Mouse (Mus musculus): ENCODE data around the gene Ing1. TPM values are rescaled to one million over a fixed set of nuclear protein-coding genes. Genes with fewer than 3 reads are reported as not detected.
A peak's percentile ranks its signal among the peaks of the same experiment; 100 is the strongest.
"Not testable (repeated sequence)": the region's sequence is repeated elsewhere in the genome, so short reads cannot be mapped to it uniquely, and the experiment has no call there.

Gene Ing1
- polyA plus RNA-seq, 1 experiment from 2014 or later = 31.2 TPM

GRCm38 (mm10) chr8:11555720-11556591, 585 bp downstream of the Ing1 start:
- Histone ChIP-seq H3K36me3 (peaks cover 8% of the 10 kb centered on the region), H3K27ac (replicated peaks) (peak overlapping the region; percentile 99), H3K4me3 (peak overlapping the region; percentile 96), H3K9me3 (replicated peaks) (no peaks in the 10 kb centered on the region), H3K4me1 (peaks cover 36% of the 10 kb centered on the region), H3K27me3 (ENCODE audit: low read depth, poor library complexity, severe bottlenecking) (no peaks in the 10 kb centered on the region)
- under 1% methylated on average over 103 of the region's 103 CpGs for WGBS
- peak; percentile 99 for DNase-seq (ENCODE audit: low spot score)

- WGBS = 2% methylated on average over 81 of the region's 85 CpGs
- no peaks in the 10 kb centered on the region for H3K9me3 ChIP-seq (replicated peaks)
- peak; percentile 68 for DNase-seq (ENCODE audit: low spot score)
- H3K27me3 ChIP-seq (ENCODE audit: low read depth, poor library complexity, severe bottlenecking) = no peaks in the 10 kb centered on the region
- H3K27ac ChIP-seq (replicated peaks) = peak overlapping the region; percentile 99
- peaks cover 31% of the 10 kb centered on the region for H3K4me1 ChIP-seq
- H3K4me3 ChIP-seq = peak overlapping the region; percentile 96
- peaks cover 17% of the 10 kb centered on the region for H3K36me3 ChIP-seq
These were observed 1.5 kb downstream of the Ing1 start for GRCm38 (mm10) chr8:11556691-11557423.

GRCm38 (mm10) chr8:11557424-11557767, 2.0 kb downstream of the Ing1 start:
- peaks cover 31% of the 10 kb centered on the region for H3K4me1 ChIP-seq
- H3K36me3 ChIP-seq = peaks cover 23% of the 10 kb centered on the region
- peak overlapping the region; percentile 96 for H3K4me3 ChIP-seq
- no peak for DNase-seq (ENCODE audit: low spot score)
- H3K9me3 ChIP-seq (replicated peaks) = no peaks in the 10 kb centered on the region
- under 1% methylated on average over 32 of the region's 32 CpGs for WGBS
- H3K27ac ChIP-seq (replicated peaks) = peak overlapping the region; percentile 99
- H3K27me3 ChIP-seq (ENCODE audit: low read depth, poor library complexity, severe bottlenecking) = no peaks in the 10 kb centered on the region

GRCm38 (mm10) chr8:11557768-11558629, 2.6 kb downstream of the Ing1 start:
- Histone ChIP-seq H3K36me3 (peaks cover 26% of the 10 kb centered on the region), H3K4me1 (peaks cover 31% of the 10 kb centered on the region), H3K9me3 (replicated peaks) (no peaks in the 10 kb centered on the region), H3K27me3 (ENCODE audit: low read depth, poor library complexity, severe bottlenecking) (no peaks in the 10 kb centered on the region), H3K4me3 (peak overlapping the region; percentile 96), H3K27ac (replicated peaks) (peak overlapping the region; percentile 99)
- under 1% methylated on average over 67 of the region's 67 CpGs for WGBS
- DNase-seq (ENCODE audit: low spot score) = peak; percentile 99

- no peak overlapping the region for H3K27ac ChIP-seq (replicated peaks)
- H3K27me3 ChIP-seq (ENCODE audit: low read depth, poor library complexity, severe bottlenecking) = no peaks in the 10 kb centered on the region
- H3K4me3 ChIP-seq = peak overlapping the region; percentile 96
- H3K36me3 ChIP-seq = peaks cover 41% of the 10 kb centered on the region
- H3K9me3 ChIP-seq (replicated peaks) = no peaks in the 10 kb centered on the region; the same call in 1 of the 2 replicates
- no peak for DNase-seq (ENCODE audit: low spot score)
- H3K4me1 ChIP-seq = peaks cover 21% of the 10 kb centered on the region
- WGBS = 80% methylated on average over 3 of the region's 3 CpGs
These were observed 4.1 kb downstream of the Ing1 start for GRCm38 (mm10) chr8:11559511-11559910.

GRCm38 (mm10) chr8:11560220-11560619, 4.8 kb downstream of the Ing1 start:
- Histone ChIP-seq H3K27me3 (ENCODE audit: low read depth, poor library complexity, severe bottlenecking) (no peaks in the 10 kb centered on the region), H3K36me3 (peaks cover 48% of the 10 kb centered on the region), H3K4me1 (peaks cover 14% of the 10 kb centered on the region), H3K9me3 (replicated peaks) (no peaks in the 10 kb centered on the region; the same call in 1 of the 2 replicates), H3K4me3 (no peak overlapping the region), H3K27ac (replicated peaks) (no peak overlapping the region)
- DNase-seq (ENCODE audit: low spot score) = no peak
- 91% methylated on average over 9 of the region's 9 CpGs for WGBS

- no peaks in the 10 kb centered on the region; the same call in 1 of the 2 replicates for H3K9me3 ChIP-seq (replicated peaks)
- no peak overlapping the region for H3K27ac ChIP-seq (replicated peaks)
- H3K27me3 ChIP-seq (ENCODE audit: low read depth, poor library complexity, severe bottlenecking) = no peaks in the 10 kb centered on the region
- WGBS = 93% methylated on average over 5 of the region's 5 CpGs
- peaks cover 6% of the 10 kb centered on the region for H3K4me1 ChIP-seq
- H3K4me3 ChIP-seq = no peak overlapping the region
- DNase-seq (ENCODE audit: low spot score) = no peak
- peaks cover 88% of the 10 kb centered on the region for H3K36me3 ChIP-seq
These were observed 8.9 kb downstream of the Ing1 start for GRCm38 (mm10) chr8:11564236-11564635.

GRCm38 (mm10) chr8:11564721-11565120, 9.3 kb downstream of the Ing1 start:
- Histone ChIP-seq H3K27me3 (ENCODE audit: low read depth, poor library complexity, severe bottlenecking) (no peaks in the 10 kb centered on the region), H3K9me3 (replicated peaks) (no peaks in the 10 kb centered on the region; the same call in 1 of the 2 replicates), H3K36me3 (peaks cover 93% of the 10 kb centered on the region), H3K27ac (replicated peaks) (no peak overlapping the region), H3K4me1 (peaks cover 1% of the 10 kb centered on the region; the same call in 1 of the 2 replicates), H3K4me3 (no peak overlapping the region)
- 89% methylated on average over 7 of the region's 7 CpGs for WGBS
- DNase-seq (ENCODE audit: low spot score) = no peak

- H3K27me3 ChIP-seq (ENCODE audit: low read depth, poor library complexity, severe bottlenecking); H3K4me3 ChIP-seq; DNase-seq (ENCODE audit: low spot score); H3K4me1 ChIP-seq; H3K9me3 ChIP-seq (replicated peaks); H3K27ac ChIP-seq (replicated peaks): not testable (repeated sequence)
- 95% methylated on average over 2 of the region's 2 CpGs for WGBS
- H3K36me3 ChIP-seq = peaks cover 69% of the 10 kb centered on the region
These were observed 12.8 kb downstream of the Ing1 start for GRCm38 (mm10) chr8:11568193-11568592.

- Histone ChIP-seq H3K36me3 (peaks cover 56% of the 10 kb centered on the region), H3K4me1 (no peaks in the 10 kb centered on the region), H3K27ac (replicated peaks) (no peak overlapping the region), H3K4me3 (no peak overlapping the region), H3K27me3 (ENCODE audit: low read depth, poor library complexity, severe bottlenecking) (no peaks in the 10 kb centered on the region), H3K9me3 (replicated peaks) (no peaks in the 10 kb centered on the region; the same call in 1 of the 2 replicates)
- 86% methylated on average over 22 of the region's 22 CpGs for WGBS
- no peak for DNase-seq (ENCODE audit: low spot score)
These were observed 14.1 kb downstream of the Ing1 start for GRCm38 (mm10) chr8:11569260-11570097.

GRCm38 (mm10) chr8:11570742-11571141, 15.4 kb downstream of the Ing1 start:
- no peak overlapping the region for H3K4me3 ChIP-seq
- WGBS = 96% methylated on average over 4 of the region's 4 CpGs
- H3K36me3 ChIP-seq = peaks cover 43% of the 10 kb centered on the region
- DNase-seq (ENCODE audit: low spot score) = no peak
- no peaks in the 10 kb centered on the region for H3K9me3 ChIP-seq (replicated peaks)
- H3K4me1 ChIP-seq = no peaks in the 10 kb centered on the region
- H3K27ac ChIP-seq (replicated peaks) = no peak overlapping the region
- H3K27me3 ChIP-seq (ENCODE audit: low read depth, poor library complexity, severe bottlenecking) = no peaks in the 10 kb centered on the region

Data from midbrain, embryonic 10.5 days (tissue).